Mouse (Mus musculus) liver, postnatal 0 days (tissue): Measurements from ENCODE around the gene Dusp12. TPM values are rescaled to one million over a fixed set of nuclear protein-coding genes. Genes with fewer than 3 reads are reported as not detected.
A peak's percentile ranks its signal among the peaks of the same experiment; 100 is the strongest.

Source experiments
- ATAC-seq: fragments of 200-750 bp; cut with Nextera tagmentation; 2 replicates; pipeline ENCODE4 v1.8.0; 2017; ENCODE audit warnings: mild to moderate bottlenecking, moderate library complexity
- DNase-seq: peaks from one replicate; pipeline ENCODE4 v3.0.0-alpha.2; 2016
- H3K27ac ChIP-seq: fragments of 300-500 bp; sonication (generic); 2 replicates; pipeline ENCODE4 v1.5.1; 2014; ENCODE audit warnings: antibody characterized with exemption, moderate library complexity, mild to moderate bottlenecking, low read depth
- H3K27me3 ChIP-seq: fragments of 300-500 bp; sonication (generic); 2 replicates; pipeline ENCODE4 v1.6.1; 2014; ENCODE audit warnings: low read length, control low read depth, mixed read lengths; ENCODE audit not compliant: insufficient read depth
- H3K36me3 ChIP-seq: fragments of 300-500 bp; sonication (generic); replicated peaks from 2 replicates; pipeline ENCODE4 v1.6.1; 2014; ENCODE audit warnings: mild to moderate bottlenecking, control low read depth, low read length, moderate library complexity, mixed read lengths; ENCODE audit not compliant: insufficient read depth
- H3K4me1 ChIP-seq: fragments of 300-500 bp; sonication (generic); 2 replicates; pipeline ENCODE4 v1.6.1; 2014; ENCODE audit warnings: antibody characterized with exemption, mild to moderate bottlenecking, control low read depth; ENCODE audit not compliant: insufficient read depth
- H3K4me2 ChIP-seq: fragments of 300-500 bp; sonication (generic); 2 replicates; pipeline ENCODE4 v1.6.1; 2014; ENCODE audit warnings: low read depth, mild to moderate bottlenecking, low read length, moderate library complexity, mixed read lengths
- H3K4me3 ChIP-seq: fragments of 300-500 bp; sonication (generic); 2 replicates; pipeline ENCODE4 v1.5.1; 2014; ENCODE audit warnings: low read depth, low read length
- H3K9ac ChIP-seq: fragments of 300-500 bp; sonication (generic); replicated peaks from 2 replicates; pipeline ENCODE4 v1.6.1; 2014; ENCODE audit warnings: mild to moderate bottlenecking, moderate library complexity
- H3K9me3 ChIP-seq: fragments of 300-500 bp; sonication (generic); 2 replicates; pipeline ENCODE4 v1.6.1; 2016; ENCODE audit warnings: mild to moderate bottlenecking, control low read depth, low read length, mixed read lengths
- CTCF ChIP-seq: sonication (generic); IDR thresholded peaks from 2 replicates; pipeline ENCODE4 v1.5.1; 2016; ENCODE audit warnings: antibody characterized with exemption, low read depth
- EP300 ChIP-seq: IDR thresholded peaks from 2 replicates; pipeline ENCODE4 v1.6.1; 2016; ENCODE audit warnings: antibody characterized with exemption, low read depth, mild to moderate bottlenecking
- WGBS: fragments of 180-500 bp; shearing (Covaris S2); extraction: QIAGEN DNeasy Blood & Tissue Kit; methylation state at CpG from one replicate; pipeline ENCODE4 v1.1.7; 2014; ENCODE audit not compliant: insufficient replicate concordance; 5-methylcytosine and 5-hydroxymethylcytosine counted together
- polyA plus RNA-seq: library from polyadenylated mRNA; unstranded; fragments of >200 nt; fragmentation: Nextera tagmentation; extraction: Ambion mirVana; gene quantifications from 2 replicates; pipeline ENCODE4 v1.2.1, GENCODE M21; 2015

Gene Dusp12
- polyA plus RNA-seq, 1 experiment from 2014 or later = 26.1 TPM

DNA sequence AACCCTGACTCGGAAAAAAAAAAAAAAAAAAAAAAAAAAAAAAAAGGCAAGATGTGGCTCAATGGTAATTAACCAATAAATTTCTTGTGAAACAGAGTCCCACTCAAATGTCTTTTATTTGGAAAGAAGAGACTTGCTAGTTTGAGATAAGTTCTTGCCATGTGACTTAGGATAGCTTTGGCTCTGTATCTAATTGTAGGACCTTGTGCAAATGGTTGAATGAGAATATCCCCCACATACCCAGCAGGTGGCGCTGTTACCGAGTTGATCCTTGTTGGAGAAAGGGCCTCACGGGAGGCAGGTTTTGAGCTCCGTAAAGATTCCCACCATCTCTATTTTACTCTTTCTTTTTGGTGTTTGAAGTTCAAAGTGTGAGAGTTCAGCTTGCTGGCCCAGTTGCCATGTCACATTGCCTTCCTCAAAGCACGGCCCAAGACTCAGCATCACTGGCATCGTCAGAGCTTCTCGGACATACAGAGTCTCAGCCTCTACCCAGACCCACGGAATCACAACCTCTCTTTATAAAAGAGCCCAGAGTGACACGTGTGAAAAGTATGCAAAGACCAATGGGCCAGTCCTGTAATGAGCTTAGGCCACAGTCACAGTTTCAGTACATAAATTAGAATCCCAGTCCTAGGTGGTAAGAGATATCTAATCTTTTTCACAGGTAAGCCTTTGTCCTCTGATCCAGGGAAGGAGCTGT is 16.3 kb upstream of the Dusp12 start:
- Histone ChIP-seq H3K4me3 (no peak overlapping the region), H3K9me3 (no peaks in the 10 kb centered on the region), H3K27me3 (peaks cover 2% of the 10 kb centered on the region; the same call in 1 of the 2 replicates), H3K4me2 (peak overlapping the region; percentile 62), H3K4me1 (peaks cover 6% of the 10 kb centered on the region; the same call in 1 of the 2 replicates), H3K27ac (no peak overlapping the region), H3K9ac (no peak overlapping the region), H3K36me3 (no peaks in the 10 kb centered on the region)
- ATAC-seq (peak; percentile 62), DNase-seq (peak; percentile 90)
- TF ChIP-seq CTCF (peak; percentile 92), EP300 (no peak)
- WGBS = 40% methylated on average over 10 of the region's 10 CpGs

- Histone ChIP-seq H3K27ac (no peak overlapping the region), H3K4me3 (no peak overlapping the region), H3K4me2 (peak overlapping the region; percentile 62), H3K27me3 (no peaks in the 10 kb centered on the region), H3K4me1 (peaks cover 6% of the 10 kb centered on the region; the same call in 1 of the 2 replicates), H3K9me3 (no peaks in the 10 kb centered on the region), H3K9ac (no peak overlapping the region), H3K36me3 (no peaks in the 10 kb centered on the region)
- TF ChIP-seq EP300 (no peak), CTCF (peak; percentile 63)
- 21% methylated on average over 10 of the region's 10 CpGs for WGBS
- DNase-seq (peak; percentile 51), ATAC-seq (peak; percentile 22; the same call in 1 of the 2 replicates)
Observed at GRCm38 (mm10) chr1:170900799-170901467, 15.6 kb upstream of the Dusp12 start.

DNA sequence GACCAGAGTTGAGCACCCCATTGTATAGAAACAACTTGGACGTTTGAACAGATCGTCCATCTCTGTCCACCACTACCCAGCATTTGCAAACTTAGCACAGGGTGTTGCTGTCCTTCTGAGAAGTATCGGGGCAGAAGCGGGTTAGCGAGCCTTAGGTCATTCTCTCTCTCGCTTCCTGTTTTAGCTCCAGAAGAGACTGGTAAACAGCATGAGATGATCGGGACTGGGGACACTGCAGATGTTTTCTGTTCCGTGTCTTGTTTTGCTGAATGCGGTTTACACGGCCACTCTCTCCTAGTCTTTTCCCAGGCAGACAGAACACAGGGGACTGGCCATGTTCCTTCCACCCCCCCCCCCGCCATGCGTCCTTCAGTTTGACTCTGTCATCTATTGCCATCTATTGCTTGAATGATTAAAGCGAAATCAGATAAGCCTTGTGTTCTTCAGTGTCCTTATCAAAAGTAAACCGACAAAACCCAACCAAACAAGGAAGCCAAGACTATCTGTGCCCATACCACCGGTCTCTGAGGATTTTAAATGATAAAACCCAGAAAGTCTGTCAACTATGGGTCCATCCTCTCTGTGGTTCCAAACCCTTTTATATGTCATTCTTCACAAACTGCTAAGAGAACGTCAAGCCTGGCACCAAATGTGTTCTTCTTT is 13.2 kb upstream of the Dusp12 start:
- no peak overlapping the region for H3K4me2 ChIP-seq
- TF ChIP-seq CTCF (no peak), EP300 (no peak)
- no peaks in the 10 kb centered on the region for H3K27me3 ChIP-seq
- H3K36me3 ChIP-seq = no peaks in the 10 kb centered on the region
- no peaks in the 10 kb centered on the region for H3K9me3 ChIP-seq
- H3K27ac ChIP-seq = 0 out of 2 replicates have a peak overlapping the region, but pooled peaks have one; percentile 13
- peaks cover 6% of the 10 kb centered on the region; the same call in 1 of the 2 replicates for H3K4me1 ChIP-seq
- DNase-seq (no peak), ATAC-seq (peak; percentile 35; the same call in 1 of the 2 replicates)
- H3K4me3 ChIP-seq = no peak overlapping the region
- H3K9ac ChIP-seq = no peak overlapping the region
- WGBS = 38% methylated on average over 16 of the region's 16 CpGs

DNA sequence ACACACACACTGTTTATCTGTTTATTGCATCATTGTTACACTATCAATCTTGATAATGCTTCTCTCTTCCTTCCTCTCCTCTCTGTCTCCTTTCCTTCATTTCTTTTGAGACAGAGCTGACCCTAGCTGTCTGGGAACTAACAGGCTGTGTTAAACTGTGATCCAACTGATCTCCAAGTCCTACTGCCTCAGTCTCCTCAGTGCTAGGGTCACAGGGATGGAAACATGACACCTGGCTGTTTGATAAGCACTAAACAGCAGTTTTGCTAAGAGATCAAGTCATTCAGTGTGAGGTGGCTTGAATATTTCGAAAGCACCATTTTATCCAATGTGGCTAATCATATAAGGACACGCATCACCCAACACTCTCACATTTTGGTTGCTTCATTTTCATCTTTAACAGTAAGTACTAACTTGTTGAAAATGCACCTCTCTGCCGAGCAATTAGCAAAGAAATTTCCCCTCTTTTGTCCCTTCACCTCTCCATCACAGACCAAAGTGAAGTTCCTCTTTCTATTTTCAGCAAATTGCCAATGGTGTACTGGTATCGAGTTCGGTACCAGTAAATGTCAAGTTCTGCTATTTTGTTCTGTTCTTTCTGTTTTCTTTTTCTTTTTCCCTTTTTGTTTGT is 11.4 kb upstream of the Dusp12 start:
- Histone ChIP-seq H3K9me3 (no peaks in the 10 kb centered on the region), H3K27me3 (no peaks in the 10 kb centered on the region), H3K27ac (no peak overlapping the region), H3K4me3 (no peak overlapping the region), H3K36me3 (no peaks in the 10 kb centered on the region), H3K4me2 (no peak overlapping the region), H3K4me1 (peaks cover 6% of the 10 kb centered on the region; the same call in 1 of the 2 replicates), H3K9ac (no peak overlapping the region)
- DNase-seq (no peak), ATAC-seq (no peak)
- 42% methylated on average over 5 of the region's 5 CpGs for WGBS
- no peak for TF ChIP-seq CTCF
- TF ChIP-seq EP300 = peak; percentile 51; the same call in 1 of the 2 replicates

DNA sequence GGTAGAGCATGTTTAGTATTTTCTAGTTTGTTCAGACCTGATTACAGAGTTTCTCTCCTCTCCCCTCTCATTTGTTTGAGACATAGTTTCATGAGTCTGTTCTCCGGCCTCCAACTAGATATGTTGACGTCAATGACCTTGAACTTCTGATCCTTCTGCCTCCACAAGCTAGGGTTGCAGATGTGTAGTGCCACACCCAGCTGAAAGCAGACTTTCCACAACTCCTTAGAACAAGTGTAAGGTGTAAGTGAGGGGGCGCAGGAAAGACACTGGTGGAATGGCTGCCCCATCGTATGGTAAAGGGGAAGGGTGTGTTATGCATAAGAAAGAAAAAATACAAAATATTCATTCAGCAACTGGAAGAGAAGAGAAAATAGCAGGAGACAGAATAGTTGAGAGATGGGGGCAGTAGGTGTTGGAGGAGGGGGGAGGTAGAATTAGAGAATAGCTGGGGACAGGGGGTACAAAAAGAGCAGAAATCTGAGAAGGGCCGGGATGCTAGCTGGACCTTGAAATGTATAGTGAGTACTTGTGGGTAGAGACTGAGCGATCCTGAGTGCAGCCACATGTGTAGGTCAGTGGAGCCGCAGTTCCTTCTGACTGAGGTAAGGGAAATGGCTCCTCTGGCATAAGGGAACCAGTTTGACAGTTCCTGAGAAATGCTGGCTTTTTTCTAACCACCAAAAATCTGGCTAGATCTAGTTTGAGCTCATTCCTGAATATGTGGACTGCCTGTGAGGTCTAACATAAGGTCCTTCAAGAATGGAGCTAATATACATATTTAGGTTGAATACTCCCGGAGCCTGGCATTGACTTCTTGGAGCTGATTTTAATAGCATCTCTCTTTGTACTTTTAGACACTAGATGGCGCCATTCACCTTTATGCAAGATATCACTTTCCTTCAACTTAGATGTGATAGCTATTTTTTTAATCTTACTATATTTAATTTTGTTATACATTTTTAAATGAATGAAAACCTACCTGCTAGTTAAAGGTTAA is 9.6 kb upstream of the Dusp12 start:
- no peak for DNase-seq
- no peak overlapping the region for H3K9ac ChIP-seq
- TF ChIP-seq EP300 = no peak
- peak; percentile 70 for TF ChIP-seq CTCF
- no peaks in the 10 kb centered on the region for H3K36me3 ChIP-seq
- no peaks in the 10 kb centered on the region for H3K9me3 ChIP-seq
- H3K27me3 ChIP-seq = no peaks in the 10 kb centered on the region
- ATAC-seq = no peak
- no peaks in the 10 kb centered on the region for H3K4me1 ChIP-seq
- no peak overlapping the region for H3K4me2 ChIP-seq
- H3K27ac ChIP-seq = no peak overlapping the region
- no peak overlapping the region for H3K4me3 ChIP-seq
- 54% methylated on average over 9 of the region's 9 CpGs for WGBS
